Mouse (Mus musculus): ENCODE results near the gene Hspb9. TPM values are rescaled to one million over a fixed set of nuclear protein-coding genes. Genes with fewer than 3 reads are reported as not detected.

Gene Hspb9
- total RNA-seq, 2 experiments from 2014 or later = not detected

- DNase-seq = peak in 1 of 2 experiments; percentile 59
These were observed 17.0 kb downstream of the Hspb9 start for GRCm38 (mm10) chr11:100730477-100731205.

- no peak for DNase-seq
These were observed 21.6 kb downstream of the Hspb9 start for GRCm38 (mm10) chr11:100735134-100735865.

- DNase-seq = no peak
These were observed 22.5 kb downstream of the Hspb9 start for GRCm38 (mm10) chr11:100735954-100736745.

- no peak for DNase-seq
These were observed 23.1 kb downstream of the Hspb9 start for GRCm38 (mm10) chr11:100736746-100737080.

- DNase-seq = no peak
These were observed 23.6 kb downstream of the Hspb9 start for GRCm38 (mm10) chr11:100737105-100737733.

GRCm38 (mm10) chr11:100738066-100738604 is 24.5 kb downstream of the Hspb9 start, which contains the start of gene Rab5c:
Gene Rab5c, minus strand, starts transcription at chr11:100738215.
- peak; percentile 99 to 100 for DNase-seq

- DNase-seq = no peak
These were observed 25.1 kb downstream of the Hspb9 start for GRCm38 (mm10) chr11:100738749-100739148.

- peak; percentile 54 to 65 for DNase-seq
These were observed 27.7 kb downstream of the Hspb9 start for GRCm38 (mm10) chr11:100741348-100741747.

- DNase-seq = peak; percentile 36 to 74
These were observed 31.4 kb downstream of the Hspb9 start for GRCm38 (mm10) chr11:100745085-100745484.

GRCm38 (mm10) chr11:100746546-100746945 is 32.9 kb downstream of the Hspb9 start:
- no peak for DNase-seq

- no peak for DNase-seq
These were observed 33.5 kb downstream of the Hspb9 start for GRCm38 (mm10) chr11:100747114-100747513.

GRCm38 (mm10) chr11:100748620-100749019 is 35.0 kb downstream of the Hspb9 start:
- no peak for DNase-seq

- no peak for DNase-seq
These were observed 35.8 kb downstream of the Hspb9 start for GRCm38 (mm10) chr11:100749469-100749868.

- no peak for DNase-seq
These were observed 36.5 kb downstream of the Hspb9 start for GRCm38 (mm10) chr11:100750127-100750526.

GRCm38 (mm10) chr11:100752294-100752693 is 38.6 kb downstream of the Hspb9 start:
- no peak for DNase-seq

GRCm38 (mm10) chr11:100754021-100754692 is 40.5 kb downstream of the Hspb9 start:
- DNase-seq = no peak

- DNase-seq = no peak
These were observed 41.0 kb downstream of the Hspb9 start for GRCm38 (mm10) chr11:100754693-100755057.

GRCm38 (mm10) chr11:100756476-100756875 is 42.8 kb downstream of the Hspb9 start:
- DNase-seq = no peak

GRCm38 (mm10) chr11:100757566-100757965 is 43.9 kb downstream of the Hspb9 start:
- DNase-seq = no peak

GRCm38 (mm10) chr11:100758707-100759610 is 45.3 kb downstream of the Hspb9 start:
- DNase-seq = peak in 1 of 2 experiments; percentile 63

All from heart, adult 18-20 months (tissue).